Mouse (Mus musculus) liver, adult 2 months (tissue): ENCODE results near the gene Uhrf1.

Experiments
- CTCF ChIP-seq: fragments of 200-500 bp; IDR thresholded peaks from 2 replicates; pipeline ENCODE4 v1.5.1; 2011; ENCODE audit warnings: low read depth, low read length, control low read depth
- POLR2A ChIP-seq: fragments of 200-500 bp; IDR thresholded peaks from 2 replicates; pipeline ENCODE4 v1.6.1; 2011; ENCODE audit warnings: low read length, control low read depth; ENCODE audit not compliant: insufficient read depth; ENCODE audit errors: extremely low read depth

DNA sequence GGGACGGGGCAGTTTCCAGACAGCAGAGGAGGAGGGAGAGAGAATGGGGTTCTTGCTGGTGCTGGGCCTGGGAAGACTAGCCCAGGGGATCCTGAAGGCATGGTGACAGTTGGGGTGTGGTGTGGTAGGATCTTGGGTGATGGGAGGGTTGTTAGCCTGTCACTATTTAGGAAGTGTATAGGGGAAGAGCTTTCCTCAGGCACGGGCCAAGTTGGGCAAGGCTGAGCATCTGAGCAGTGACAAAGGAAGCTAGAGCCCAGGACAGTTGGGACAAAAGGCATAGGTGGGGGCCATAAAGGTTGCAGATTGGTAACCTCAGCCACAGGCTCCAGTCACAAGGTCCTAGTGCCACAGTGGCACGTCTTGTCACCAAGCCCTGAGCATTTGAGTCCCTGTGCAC, 40.3 kb downstream of the Uhrf1 start:
- TF ChIP-seq POLR2A, result no peak
- no peak for TF ChIP-seq CTCF
